Mouse (Mus musculus) neural tube, embryonic 13.5 days (tissue): ENCODE data around the gene 4933406M09Rik. TPM values are rescaled to one million over a fixed set of nuclear protein-coding genes. Genes with fewer than 3 reads are reported as not detected.
A peak's percentile ranks its signal among the peaks of the same experiment; 100 is the strongest.

Experiments
- ATAC-seq: fragments of 200-750 bp; cut with Nextera tagmentation; 2 replicates; pipeline ENCODE4 v1.8.0; 2017; ENCODE audit warnings: low read depth, mild to moderate bottlenecking, moderate TSS enrichment, moderate library complexity
- H3K27ac ChIP-seq: fragments of 300-500 bp; sonication (generic); replicated peaks from 2 replicates; pipeline ENCODE4 v1.5.1; 2015; ENCODE audit warnings: moderate library complexity, mild to moderate bottlenecking, inconsistent platforms
- H3K27me3 ChIP-seq: fragments of 300-500 bp; sonication (generic); 2 replicates; pipeline ENCODE4 v1.6.1; 2015; ENCODE audit warnings: mild to moderate bottlenecking, inconsistent platforms
- H3K36me3 ChIP-seq: fragments of 300-500 bp; sonication (generic); 2 replicates; pipeline ENCODE4 v1.6.1; 2015; ENCODE audit warnings: mild to moderate bottlenecking, inconsistent platforms
- H3K4me1 ChIP-seq: fragments of 300-500 bp; sonication (generic); replicated peaks from 2 replicates; pipeline ENCODE4 v1.6.1; 2015; ENCODE audit warnings: inconsistent platforms
- H3K4me2 ChIP-seq: fragments of 300-500 bp; sonication (generic); 2 replicates; pipeline ENCODE4 v1.6.1; 2015; ENCODE audit warnings: inconsistent platforms, mild to moderate bottlenecking, moderate library complexity
- H3K4me3 ChIP-seq: fragments of 300-500 bp; sonication (generic); 2 replicates; pipeline ENCODE4 v1.5.1; 2015; ENCODE audit warnings: mild to moderate bottlenecking, inconsistent platforms
- H3K9ac ChIP-seq: fragments of 300-500 bp; sonication (generic); 2 replicates; pipeline ENCODE4 v1.6.1; 2015; ENCODE audit warnings: moderate library complexity, mild to moderate bottlenecking, inconsistent platforms
- H3K9me3 ChIP-seq: fragments of 300-500 bp; sonication (generic); 2 replicates; pipeline ENCODE4 v1.6.1; 2016; ENCODE audit warnings: inconsistent platforms
- WGBS: fragments of 180-500 bp; shearing (Covaris S2); methylation state at CpG from one replicate; pipeline ENCODE4 v1.1.7; 2015; 5-methylcytosine and 5-hydroxymethylcytosine counted together
- polyA plus RNA-seq: library from polyadenylated mRNA; unstranded; fragments of >200 nt; fragmentation: Nextera tagmentation; extraction: Ambion mirVana; gene quantifications from 2 replicates; pipeline ENCODE4 v1.2.1, GENCODE M21; 2015

4933406M09Rik gene
- polyA plus RNA-seq, 1 experiment from 2014 or later: not detected

- Histone ChIP-seq H3K27me3 (no peaks in the 10 kb centered on the region), H3K4me1 (peaks cover 54% of the 10 kb centered on the region), H3K4me2 (peak within 1 kb of the TSS; percentile 81), H3K9me3 (no peaks in the 10 kb centered on the region), H3K4me3 (peak within 1 kb of the TSS; percentile 86), H3K27ac (peak within 1 kb of the TSS; percentile 96), H3K36me3 (peaks cover 9% of the 10 kb centered on the region), H3K9ac (peak within 1 kb of the TSS; percentile 93)
- ATAC-seq: peak; percentile 100
- WGBS: under 1% methylated on average over 72 of the region's 77 CpGs
These were observed 29.6 kb downstream of the 4933406M09Rik start, which contains the start of gene Adipor1 for GRCm38 (mm10) chr1:134415168-134415831. Gene Adipor1 (plus strand): TSS chr1:134415378.

GRCm38 (mm10) chr1:134418414-134418975 lies 32.8 kb downstream of the 4933406M09Rik start:
- WGBS: 81% methylated on average over 2 of the region's 2 CpGs
- peaks cover 68% of the 10 kb centered on the region for H3K4me1 ChIP-seq
- no peak for ATAC-seq
- no peak overlapping the region for H3K4me2 ChIP-seq
- H3K36me3 ChIP-seq: peaks cover 8% of the 10 kb centered on the region
- no peaks in the 10 kb centered on the region for H3K9me3 ChIP-seq
- no peaks in the 10 kb centered on the region for H3K27me3 ChIP-seq
- H3K27ac ChIP-seq: no peak overlapping the region
- no peak overlapping the region for H3K4me3 ChIP-seq
- no peak overlapping the region for H3K9ac ChIP-seq

GRCm38 (mm10) chr1:134419176-134419575 lies 33.4 kb downstream of the 4933406M09Rik start:
- Histone ChIP-seq H3K4me3 (no peak overlapping the region), H3K36me3 (peaks cover 15% of the 10 kb centered on the region), H3K27ac (peak overlapping the region; percentile 29; the same call in 1 of the 2 replicates), H3K4me1 (peaks cover 66% of the 10 kb centered on the region), H3K9me3 (no peaks in the 10 kb centered on the region), H3K27me3 (no peaks in the 10 kb centered on the region), H3K9ac (no peak overlapping the region), H3K4me2 (no peak overlapping the region; the same call in 1 of the 2 replicates)
- ATAC-seq: no peak
- WGBS: 48% methylated on average over 1 of the region's 1 CpGs

GRCm38 (mm10) chr1:134419751-134420458 lies 34.2 kb downstream of the 4933406M09Rik start:
- 42% methylated on average over 5 of the region's 5 CpGs for WGBS
- Histone ChIP-seq H3K9me3 (no peaks in the 10 kb centered on the region), H3K9ac (no peak overlapping the region), H3K36me3 (peaks cover 22% of the 10 kb centered on the region), H3K4me1 (peaks cover 59% of the 10 kb centered on the region), H3K27ac (peak overlapping the region; percentile 29; the same call in 1 of the 2 replicates), H3K4me3 (no peak overlapping the region), H3K27me3 (no peaks in the 10 kb centered on the region), H3K4me2 (no peak overlapping the region)
- no peak for ATAC-seq

- no peaks in the 10 kb centered on the region for H3K27me3 ChIP-seq
- WGBS: 76% methylated on average over 10 of the region's 10 CpGs
- H3K27ac ChIP-seq: no peak overlapping the region
These were observed 38.2 kb downstream of the 4933406M09Rik start for GRCm38 (mm10) chr1:134423911-134424310.

GRCm38 (mm10) chr1:134426289-134426688 lies 40.5 kb downstream of the 4933406M09Rik start:
- H3K4me2 ChIP-seq: no peak overlapping the region
- H3K4me1 ChIP-seq: peaks cover 4% of the 10 kb centered on the region; the same call in 1 of the 2 replicates
- H3K9ac ChIP-seq: no peak overlapping the region
- no peaks in the 10 kb centered on the region for H3K27me3 ChIP-seq
- 89% methylated on average over 5 of the region's 5 CpGs for WGBS
- no peak overlapping the region for H3K27ac ChIP-seq
- H3K9me3 ChIP-seq: no peaks in the 10 kb centered on the region
- H3K4me3 ChIP-seq: no peak overlapping the region
- no peak for ATAC-seq
- H3K36me3 ChIP-seq: peaks cover 84% of the 10 kb centered on the region

More at GRCm38 (mm10) chr1:134423911-134424310, 38.2 kb downstream of the 4933406M09Rik start:
- Histone ChIP-seq H3K4me1 (peaks cover 28% of the 10 kb centered on the region), H3K9ac (no peak overlapping the region), H3K4me3 (no peak overlapping the region), H3K9me3 (no peaks in the 10 kb centered on the region), H3K36me3 (peaks cover 62% of the 10 kb centered on the region), H3K4me2 (no peak overlapping the region)
- ATAC-seq: no peak

- Histone ChIP-seq H3K4me3 (no peak overlapping the region), H3K9ac (no peak overlapping the region), H3K4me1 (no peaks in the 10 kb centered on the region), H3K4me2 (no peak overlapping the region), H3K27ac (no peak overlapping the region), H3K9me3 (no peaks in the 10 kb centered on the region), H3K27me3 (no peaks in the 10 kb centered on the region), H3K36me3 (peaks cover 60% of the 10 kb centered on the region)
- ATAC-seq: no peak
- WGBS: 91% methylated on average over 10 of the region's 10 CpGs
These were observed 47.3 kb downstream of the 4933406M09Rik start for GRCm38 (mm10) chr1:134433002-134433401.

GRCm38 (mm10) chr1:134433473-134433872 lies 47.7 kb downstream of the 4933406M09Rik start:
- no peak overlapping the region for H3K4me3 ChIP-seq
- H3K36me3 ChIP-seq: peaks cover 56% of the 10 kb centered on the region
- H3K4me1 ChIP-seq: no peaks in the 10 kb centered on the region
- H3K27ac ChIP-seq: no peak overlapping the region
- no peak overlapping the region for H3K4me2 ChIP-seq
- 97% methylated on average over 4 of the region's 4 CpGs for WGBS
- ATAC-seq: no peak
- no peak overlapping the region for H3K9ac ChIP-seq
- H3K27me3 ChIP-seq: no peaks in the 10 kb centered on the region
- H3K9me3 ChIP-seq: no peaks in the 10 kb centered on the region

GRCm38 (mm10) chr1:134435414-134435813 lies 49.7 kb downstream of the 4933406M09Rik start:
- Histone ChIP-seq H3K27ac (no peak overlapping the region), H3K4me1 (no peaks in the 10 kb centered on the region), H3K9ac (no peak overlapping the region)

GRCm38 (mm10) chr1:134440437-134440836 lies 54.7 kb downstream of the 4933406M09Rik start:
- no peaks in the 10 kb centered on the region for H3K9me3 ChIP-seq
- no peaks in the 10 kb centered on the region for H3K36me3 ChIP-seq
- H3K27me3 ChIP-seq: no peaks in the 10 kb centered on the region
- no peak overlapping the region for H3K4me2 ChIP-seq
- H3K27ac ChIP-seq: no peak overlapping the region
- no peak overlapping the region for H3K4me3 ChIP-seq
- WGBS: 94% methylated on average over 6 of the region's 6 CpGs
- H3K4me1 ChIP-seq: no peaks in the 10 kb centered on the region
- ATAC-seq: no peak
- no peak overlapping the region for H3K9ac ChIP-seq

More at GRCm38 (mm10) chr1:134435414-134435813, 49.7 kb downstream of the 4933406M09Rik start:
- H3K36me3 ChIP-seq: peaks cover 38% of the 10 kb centered on the region
- H3K4me2 ChIP-seq: no peak overlapping the region
- H3K9me3 ChIP-seq: no peaks in the 10 kb centered on the region
- 34% methylated on average over 4 of the region's 4 CpGs for WGBS
- no peak overlapping the region for H3K4me3 ChIP-seq
- H3K27me3 ChIP-seq: no peaks in the 10 kb centered on the region
- ATAC-seq: no peak
